Mouse (Mus musculus) left cerebral cortex, postnatal 10 days (tissue): ENCODE results near the gene Gm20388. TPM values are rescaled to one million over a fixed set of nuclear protein-coding genes. Genes with fewer than 3 reads are reported as not detected.

ENCODE experiments used
- DNase-seq, 2 experiments: peaks; one replicate each; pipeline ENCODE4 v3.0.0; 2021 to 2022; ENCODE audit warnings: low spot score in 2 of 2, mixed read lengths in 1 of 2; ENCODE audit errors: extremely low spot score in 1 of 2
- intact Hi-C: fragments of 180-260 bp; cut with DNase I; formaldehyde crosslinking; loops from one replicate; pipeline ENCODE4 v1.15.1; 2025
- total RNA-seq, 2 experiments: library from RNA; stranded (reverse); gene quantifications; 2 replicates each; pipeline ENCODE4 v1.2.3; 2021

Gene Gm20388
- total RNA-seq, 2 experiments from 2014 or later = 4.4 to 9.0 TPM

DNA sequence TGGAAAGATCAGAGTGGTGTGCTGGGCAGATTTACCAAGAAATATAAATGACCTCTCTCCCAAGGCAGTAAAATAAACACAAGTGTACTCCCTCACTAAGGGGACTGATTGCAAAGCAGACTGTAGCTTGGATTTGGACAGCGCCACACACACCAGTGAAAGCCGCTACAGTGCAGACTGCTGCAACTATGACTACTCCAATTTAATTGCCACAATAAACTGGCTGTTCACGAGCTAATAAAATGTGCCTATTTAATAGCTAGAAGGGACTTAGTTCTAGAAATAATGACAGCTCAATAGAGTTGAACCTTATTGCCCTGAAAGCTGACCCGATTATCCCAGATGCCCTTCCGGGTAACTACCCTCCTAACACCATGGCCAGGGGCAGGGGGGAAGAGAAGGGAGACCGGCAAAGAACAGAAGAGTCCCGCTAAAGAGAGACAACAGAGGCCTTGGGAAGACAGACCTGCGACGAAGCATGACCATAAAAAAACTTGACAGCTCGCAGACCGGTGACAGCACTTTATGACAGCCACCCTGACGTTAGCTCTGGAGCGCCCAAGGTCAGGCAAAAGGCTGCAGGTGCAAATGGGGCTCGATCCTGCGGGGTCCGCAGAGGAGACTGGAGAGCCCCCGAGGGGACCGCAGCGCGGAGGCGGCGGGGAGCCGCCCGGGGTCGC is 189.9 kb downstream of the Gm20388 start:
- intact Hi-C loops = no loop called here
- DNase-seq = no peak

DNA sequence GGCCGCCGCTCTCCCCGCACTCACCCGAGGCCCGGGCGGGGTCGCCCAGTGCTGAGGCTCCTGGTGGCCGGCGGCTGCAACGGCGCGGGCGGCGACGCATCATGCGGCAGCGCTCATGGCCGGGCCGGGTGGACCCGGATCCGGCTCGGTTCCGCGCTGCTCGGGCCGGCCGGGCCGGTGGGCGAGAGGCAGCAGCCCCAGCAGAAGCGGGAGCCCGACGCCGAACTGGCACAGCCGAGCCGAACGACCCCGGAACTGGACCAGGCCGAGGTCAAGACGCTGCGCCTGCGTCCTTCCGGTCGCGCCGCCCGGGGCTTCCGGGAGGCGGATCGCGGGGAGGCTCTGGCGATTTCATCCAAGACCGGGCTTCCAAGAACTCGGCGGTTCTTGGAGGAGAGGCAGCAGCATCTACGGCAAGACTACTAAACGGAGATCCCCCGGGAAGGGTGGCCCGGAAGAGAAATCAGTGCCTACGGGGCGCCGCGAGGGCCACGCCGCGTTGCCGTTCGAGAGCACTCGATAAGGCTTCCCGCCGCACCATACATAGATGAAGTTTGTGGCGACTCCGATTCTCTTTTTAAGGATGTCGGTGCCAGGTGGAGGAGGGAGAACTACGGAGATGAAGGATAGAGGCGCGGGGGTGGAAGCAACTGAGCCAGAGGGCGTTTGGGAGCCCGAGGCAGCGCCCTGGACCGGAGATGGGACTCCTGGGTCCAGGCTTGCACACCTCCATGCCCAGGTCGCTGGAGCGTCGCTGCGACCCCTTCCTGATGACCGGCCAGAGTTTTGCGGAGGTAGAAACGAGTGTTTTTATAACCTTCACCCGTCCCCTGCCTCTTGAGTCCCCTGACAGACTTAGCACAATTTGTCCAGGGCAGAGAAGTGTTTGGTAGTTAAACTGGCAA is 190.7 kb downstream of the Gm20388 start, which contains the start of gene Zdhhc7:
Zdhhc7 (minus strand) TSS at position 415 of the 905 bp plus-strand sequence.
- peak; percentile 70 to 90 for DNase-seq
- intact Hi-C loops = no loop called here

DNA sequence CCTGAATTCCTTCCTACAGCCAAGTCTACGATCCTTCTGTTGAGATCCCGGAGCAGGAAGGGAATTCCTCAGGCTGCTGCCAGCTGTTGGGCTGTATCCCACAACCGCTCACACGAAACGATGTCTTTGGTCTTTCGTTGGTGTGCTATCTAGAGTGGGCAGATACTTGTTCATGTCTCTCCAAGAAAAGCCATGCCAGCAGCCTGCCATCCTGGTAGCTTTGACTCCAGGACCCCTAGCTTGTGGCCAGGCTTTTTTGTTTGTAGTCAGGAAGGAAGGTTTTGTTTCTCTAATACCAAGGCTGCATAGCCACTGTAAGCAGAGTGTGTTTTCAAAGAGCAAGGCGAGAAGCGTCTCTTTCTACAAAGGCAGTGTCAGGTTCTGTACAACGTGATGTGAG is 193.3 kb downstream of the Gm20388 start:
- intact Hi-C loops = no loop called here
- DNase-seq = no peak

DNA sequence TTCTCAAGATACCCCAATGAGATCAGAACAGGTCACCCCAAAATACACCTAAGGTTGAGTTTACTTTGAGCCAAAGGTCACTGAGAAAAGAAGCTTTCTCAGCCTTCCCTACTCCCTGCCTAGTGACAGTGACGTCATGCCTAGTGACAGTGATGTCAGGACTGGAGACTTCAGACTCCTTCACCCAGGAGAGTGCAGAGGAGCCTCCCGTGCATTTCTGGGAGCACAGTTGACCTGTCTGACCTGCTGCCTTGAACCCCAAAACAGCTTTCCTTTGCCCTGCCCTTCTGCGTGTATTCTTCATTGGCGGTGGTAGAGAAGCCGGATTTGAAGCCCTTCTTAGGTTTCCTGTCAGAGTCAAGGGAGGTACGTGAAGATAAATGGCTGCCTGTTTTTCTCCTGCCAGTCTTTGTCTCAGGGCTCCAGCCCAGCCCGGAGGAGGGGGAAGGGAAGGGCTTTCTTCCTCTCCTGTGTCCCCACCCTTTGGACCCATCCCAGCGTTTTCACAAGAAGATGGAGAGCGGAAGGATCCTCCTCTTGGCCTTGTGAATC is 194.2 kb downstream of the Gm20388 start:
- DNase-seq = peak in 1 of 2 experiments; percentile 82
- intact Hi-C loops = no loop called here

DNA sequence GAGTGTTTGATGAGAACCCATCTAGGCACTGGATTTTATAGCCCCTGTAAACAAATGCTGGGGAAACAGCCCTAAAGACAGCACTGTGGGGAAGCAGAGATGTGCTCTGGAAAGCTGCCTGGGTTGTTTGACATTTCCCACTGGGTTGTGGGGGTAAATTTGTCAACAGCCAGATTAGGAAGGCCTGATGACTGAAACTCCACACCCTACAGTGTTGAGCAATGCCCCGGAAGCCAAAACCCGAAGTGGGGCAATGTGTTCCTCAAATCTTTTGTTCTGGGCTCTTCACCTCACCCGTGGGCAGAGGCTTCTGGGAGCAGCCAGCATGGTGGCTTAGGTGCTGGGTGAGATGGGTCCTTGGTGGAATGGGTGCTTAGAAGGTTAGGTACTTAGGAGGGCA is 198.5 kb downstream of the Gm20388 start:
- no peak for DNase-seq
- intact Hi-C loops = no loop called here

DNA sequence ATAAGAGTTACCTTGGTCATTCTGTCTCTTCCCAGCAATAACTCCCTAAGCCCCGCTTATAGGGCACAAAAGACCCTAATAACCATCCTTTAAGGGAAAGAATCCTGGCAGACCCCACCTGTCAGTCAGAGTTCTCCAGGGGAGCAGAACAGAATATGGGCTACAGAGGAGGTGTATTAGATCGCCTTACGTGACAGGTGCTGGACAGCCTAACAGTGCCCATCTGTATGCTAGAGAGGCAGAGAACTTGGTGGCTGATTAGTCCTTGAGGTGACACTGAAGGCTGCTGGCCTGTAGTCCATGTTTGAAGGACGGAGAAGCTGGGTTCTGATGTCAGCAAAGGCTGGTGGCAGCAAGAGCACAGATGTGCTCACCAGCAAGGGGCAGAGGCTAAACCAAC is 200.3 kb downstream of the Gm20388 start:
- intact Hi-C loops = no loop called here
- DNase-seq = no peak

DNA sequence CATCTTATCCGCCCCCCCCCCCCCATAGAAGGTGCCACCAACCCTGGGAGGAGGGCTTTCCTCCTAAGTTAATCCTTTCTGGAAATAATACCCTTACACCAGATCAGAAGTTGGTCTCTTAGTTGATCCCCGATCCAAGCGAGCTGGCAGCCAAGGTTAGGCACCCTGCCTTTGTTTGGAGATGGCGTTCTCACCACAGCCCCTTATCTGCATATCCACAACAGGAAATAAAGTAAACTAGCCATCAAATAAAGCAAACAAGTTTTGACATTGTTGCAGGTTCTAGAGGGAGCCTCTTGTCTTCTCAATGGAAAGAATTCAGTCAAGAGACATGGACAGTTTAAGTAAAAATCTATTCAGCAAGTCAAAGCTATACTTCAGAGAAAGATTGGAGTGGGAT is 200.7 kb downstream of the Gm20388 start:
- no peak for DNase-seq
- intact Hi-C loops = no loop called here

DNA sequence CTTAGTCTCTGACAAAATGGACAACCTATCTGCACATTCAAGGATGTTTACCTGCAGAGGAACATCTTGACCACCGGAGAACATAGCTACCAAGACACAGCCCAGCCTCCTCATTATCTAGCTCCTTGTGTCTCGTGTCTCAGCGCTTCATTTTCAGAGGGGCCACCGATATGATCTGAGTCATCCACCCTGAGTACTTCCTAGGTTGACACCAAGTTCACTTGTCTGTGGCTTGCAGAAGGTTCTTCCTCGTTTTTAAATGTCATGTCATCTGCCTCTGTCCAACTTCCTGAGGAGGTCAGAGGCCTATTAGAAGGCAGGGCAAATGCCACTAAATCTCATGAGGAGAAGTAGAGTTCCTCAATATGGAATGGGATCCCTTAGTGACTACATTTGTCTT is 201.9 kb downstream of the Gm20388 start:
- DNase-seq = no peak
- intact Hi-C loops = no loop called here

DNA sequence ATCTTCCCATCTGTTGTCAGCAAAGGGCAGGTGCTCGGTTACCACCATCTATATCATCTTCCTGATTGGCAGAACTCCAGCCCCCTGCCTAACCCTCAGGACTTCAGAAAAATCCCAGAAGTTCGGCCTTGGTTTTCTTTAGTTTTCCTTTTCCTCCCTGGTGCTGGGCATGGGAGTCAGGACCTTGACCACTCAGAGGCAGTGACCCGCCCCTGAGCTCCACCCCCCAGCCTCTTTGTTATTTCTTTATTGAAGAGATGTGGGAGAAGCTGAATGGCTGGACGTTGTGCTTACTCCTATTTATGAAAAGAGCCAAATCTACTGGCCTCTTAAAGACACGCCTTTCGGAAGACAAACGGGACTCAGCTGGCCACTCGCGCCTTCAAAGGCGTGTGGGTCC is 202.7 kb downstream of the Gm20388 start:
- DNase-seq = peak in 1 of 2 experiments; percentile 72
- intact Hi-C loops = no loop called here

DNA sequence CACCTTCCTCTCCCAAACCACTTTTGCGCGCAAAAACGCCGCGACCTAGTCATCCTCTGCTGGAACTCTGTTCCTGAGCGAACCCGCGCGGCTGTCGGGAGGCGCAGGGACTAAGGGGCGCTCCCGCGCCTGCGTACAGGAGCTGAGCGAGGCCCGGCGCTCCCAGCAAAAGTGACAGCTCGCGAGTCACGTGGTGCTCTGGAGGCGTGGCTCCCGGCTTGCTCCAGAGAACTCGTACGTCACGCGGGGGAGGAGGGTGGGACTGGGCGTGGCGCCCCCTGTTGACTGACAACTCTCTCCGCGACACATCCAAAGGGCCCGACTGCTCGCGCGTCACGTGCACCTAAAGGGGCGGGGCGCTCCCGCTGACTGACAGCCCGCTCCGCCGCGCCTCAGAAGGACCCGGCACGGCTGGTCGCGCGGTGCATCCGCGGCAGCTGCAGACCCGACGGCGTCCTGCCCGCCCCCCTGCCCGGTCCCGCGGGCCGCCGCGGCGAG is 203.2 kb downstream of the Gm20388 start, which contains the start of gene 6430548M08Rik:
6430548M08Rik (plus strand) TSS at position 395 of the 498 bp plus-strand sequence.
- peak; percentile 100 for DNase-seq
- intact Hi-C loops = no loop called here

DNA sequence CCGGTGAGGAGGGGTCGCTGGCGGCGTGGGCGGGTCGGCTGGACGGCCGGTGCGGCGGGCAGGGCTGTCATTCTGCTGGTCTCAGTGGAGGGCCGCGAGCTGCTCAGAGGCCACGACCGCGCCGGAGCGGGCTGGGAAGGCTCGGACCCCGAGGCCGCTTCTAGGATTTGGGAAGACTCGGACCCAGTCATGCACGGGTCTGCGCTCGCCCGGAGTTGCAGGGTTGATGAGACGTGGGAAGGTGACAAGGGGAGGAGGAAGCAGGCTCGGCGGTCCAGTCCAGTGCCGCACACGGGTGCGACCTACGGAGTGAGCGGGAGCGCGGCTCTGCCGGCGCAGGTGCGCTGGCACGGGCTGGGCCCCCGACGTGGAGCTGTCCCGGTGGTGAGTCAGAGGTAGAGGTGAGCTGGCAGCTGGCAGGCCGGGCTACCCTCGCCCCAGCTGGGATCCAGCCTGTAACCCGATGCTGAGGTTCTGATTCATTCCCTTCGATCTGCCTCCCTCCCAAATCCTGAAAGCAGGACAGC is 203.7 kb downstream of the Gm20388 start:
- no peak for DNase-seq
- intact Hi-C loops = no loop called here

DNA sequence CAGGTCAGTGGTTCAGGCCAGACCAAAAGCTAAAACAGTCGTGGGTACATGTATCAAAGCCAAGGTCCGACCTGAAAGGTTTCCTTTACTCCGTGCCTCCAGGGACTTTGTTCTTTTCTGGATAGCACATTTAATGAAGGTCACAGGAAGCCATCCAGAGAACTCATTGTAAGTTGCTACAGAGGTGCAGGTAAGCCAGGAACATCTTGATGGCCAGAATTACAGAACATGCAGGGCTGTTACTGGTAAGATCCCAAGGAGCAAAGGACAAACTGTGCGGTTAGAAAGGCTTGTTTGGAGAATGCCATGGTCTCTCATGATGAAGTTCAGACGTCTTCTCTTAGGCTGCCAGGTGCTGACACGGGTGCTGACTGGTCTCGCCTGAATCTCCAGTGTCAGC is 206.0 kb downstream of the Gm20388 start:
- no peak for DNase-seq
- intact Hi-C loops = no loop called here

DNA sequence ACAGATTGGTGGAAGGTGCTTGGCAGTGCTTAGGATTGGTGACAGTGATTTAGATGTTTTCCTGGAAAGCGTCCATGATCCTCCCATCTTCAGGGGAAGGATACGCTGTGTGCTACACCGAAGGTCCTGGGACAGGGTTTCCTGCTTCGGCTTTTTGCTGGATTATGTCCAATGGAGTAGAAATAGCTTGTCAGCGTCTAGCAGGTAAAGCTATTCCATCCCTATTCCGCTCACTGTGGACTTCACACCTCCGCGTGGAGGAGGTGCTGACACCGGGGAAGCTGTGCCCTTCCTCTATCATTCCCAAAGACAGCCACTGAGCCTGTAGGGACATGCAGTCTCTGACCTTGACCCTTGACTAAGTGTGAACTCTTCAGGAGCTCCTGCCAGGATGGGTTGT is 207.5 kb downstream of the Gm20388 start:
- DNase-seq = no peak
- intact Hi-C loops = no loop called here

DNA sequence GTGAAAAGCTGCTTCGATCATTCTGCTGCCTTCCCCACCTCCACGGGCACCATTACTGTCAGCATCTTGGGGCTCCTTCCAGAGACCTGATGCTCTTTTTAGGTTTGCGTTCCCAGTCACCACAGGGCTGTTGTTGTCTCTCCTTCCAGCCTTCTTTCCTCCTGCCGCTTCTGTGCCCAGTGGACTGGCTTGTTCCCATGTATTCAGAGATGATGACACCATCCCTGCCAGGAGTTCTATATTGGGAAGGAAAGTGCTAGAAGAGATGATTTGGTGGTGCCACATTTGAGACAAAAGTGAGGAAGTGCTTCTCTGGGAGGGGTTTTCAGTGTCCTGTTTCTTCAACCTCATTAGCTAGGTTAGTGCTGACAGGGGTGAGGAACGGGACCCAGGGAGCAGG is 208.2 kb downstream of the Gm20388 start:
- intact Hi-C loops = no loop called here
- DNase-seq = no peak

DNA sequence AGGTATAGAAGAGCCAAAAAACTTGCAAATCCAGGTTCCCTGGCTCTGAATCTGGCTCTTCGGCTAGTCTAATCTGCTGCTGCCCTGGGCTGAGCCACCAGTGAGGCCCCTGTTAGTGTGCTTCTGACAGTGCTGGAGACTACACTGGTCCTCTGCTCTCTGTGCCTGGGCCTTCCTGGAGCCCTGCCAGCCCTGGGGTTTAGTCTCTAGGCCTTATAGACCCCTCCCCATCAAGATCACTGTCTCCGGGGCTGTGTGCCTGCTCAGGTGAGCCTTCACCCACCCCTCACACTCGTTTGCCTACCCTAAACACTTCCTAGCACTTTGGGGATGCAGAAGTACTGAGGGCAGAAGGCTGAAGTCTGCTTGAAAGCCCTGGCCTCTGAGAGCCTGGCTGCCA is 208.8 kb downstream of the Gm20388 start:
- no peak for DNase-seq
- intact Hi-C loops = no loop called here

DNA sequence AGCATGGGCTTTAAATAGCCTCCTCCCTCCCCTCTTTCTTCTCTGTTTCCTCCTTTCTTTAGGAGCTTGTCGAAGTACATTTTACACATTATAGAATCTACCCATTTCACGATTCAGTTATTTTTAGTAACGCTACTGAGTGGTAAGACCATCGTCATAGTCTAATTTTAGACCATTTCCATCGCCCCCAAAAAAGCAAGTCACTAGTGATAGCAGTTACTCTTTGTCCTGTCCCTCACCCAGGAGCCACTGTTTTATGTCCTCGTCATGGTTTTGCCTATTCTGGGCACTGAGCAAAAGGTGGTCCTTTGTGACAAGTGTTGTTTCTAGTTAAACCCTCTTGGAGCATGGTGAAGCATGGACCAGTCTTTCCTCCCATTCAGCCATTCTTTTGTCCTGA is 209.3 kb downstream of the Gm20388 start:
- no peak for DNase-seq
- intact Hi-C loops = no loop called here

DNA sequence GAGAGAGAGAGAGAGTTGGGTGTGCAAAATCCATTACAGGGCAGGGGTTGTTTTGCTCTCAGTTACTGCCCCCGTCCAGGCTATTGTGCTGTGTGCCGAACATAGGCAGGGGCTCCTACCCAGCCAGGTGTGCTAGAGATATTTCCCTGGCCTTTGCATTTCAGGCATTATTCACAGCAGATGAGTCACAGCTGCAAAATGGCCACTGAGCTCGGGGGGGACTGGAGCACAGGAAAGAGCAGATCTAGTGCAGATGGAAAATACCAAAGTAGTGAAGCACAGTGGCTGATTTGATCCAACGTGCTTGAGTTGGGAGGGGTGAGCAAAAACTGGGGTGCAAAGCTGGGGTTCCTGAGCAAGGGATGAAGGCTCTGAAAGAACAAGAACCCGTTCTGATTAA is 210.3 kb downstream of the Gm20388 start:
- no peak for DNase-seq
- intact Hi-C loops = no loop called here

DNA sequence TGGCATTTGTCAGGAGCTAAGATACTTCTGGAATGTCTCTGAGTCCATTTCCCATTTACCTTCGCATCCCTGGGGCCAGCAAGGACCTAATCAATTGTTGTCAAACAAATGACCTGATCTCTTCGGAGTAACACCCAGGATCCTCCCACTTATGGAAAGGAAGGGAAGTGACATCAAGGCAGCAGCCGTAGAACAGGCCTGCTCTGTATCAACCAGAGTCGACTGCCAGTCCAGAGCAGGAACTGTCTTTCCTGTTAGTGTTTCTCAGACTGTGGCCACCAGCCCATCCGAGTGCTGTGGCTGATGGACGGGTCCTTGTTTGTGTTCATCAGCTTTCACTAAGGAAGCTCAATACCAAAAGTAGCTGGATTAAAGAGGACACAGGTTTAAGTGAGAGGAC is 213.6 kb downstream of the Gm20388 start:
- intact Hi-C loops = no loop called here
- no peak for DNase-seq

DNA sequence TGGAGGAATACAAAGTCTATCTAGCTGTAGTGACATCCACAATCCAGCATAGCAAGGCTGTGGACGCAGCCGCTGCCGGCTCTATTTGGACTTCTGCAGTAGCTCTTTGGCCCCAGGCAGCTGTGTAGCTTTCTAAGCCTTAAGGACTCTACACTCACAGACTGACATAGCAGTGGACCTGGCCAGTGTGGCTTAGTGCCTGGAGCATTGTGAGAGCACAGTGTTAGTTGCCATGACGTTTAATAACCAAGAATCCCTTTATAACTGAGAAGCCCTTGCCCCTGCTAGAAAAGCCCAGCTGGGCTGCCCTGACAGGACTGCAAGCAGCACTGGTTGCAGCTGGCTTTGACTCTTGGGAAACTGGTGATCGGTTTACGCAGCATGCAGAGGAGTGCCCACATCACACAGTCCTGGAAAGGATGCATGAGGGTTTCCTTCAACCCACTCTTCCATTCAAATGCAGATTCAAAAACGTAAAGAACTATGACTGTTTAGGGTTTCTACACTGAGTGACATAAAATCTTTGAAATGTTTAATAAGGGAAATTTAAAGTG is 214.3 kb downstream of the Gm20388 start:
- no peak for DNase-seq
- intact Hi-C loops = no loop called here
